Mouse (Mus musculus): ENCODE data around the gene Map2k7. TPM values are rescaled to one million over a fixed set of nuclear protein-coding genes. Genes with fewer than 3 reads are reported as not detected.

Gene Map2k7
- 35.0 TPM for polyA plus RNA-seq (2012; fragmentation: generic; extraction: Trizol)

DNA sequence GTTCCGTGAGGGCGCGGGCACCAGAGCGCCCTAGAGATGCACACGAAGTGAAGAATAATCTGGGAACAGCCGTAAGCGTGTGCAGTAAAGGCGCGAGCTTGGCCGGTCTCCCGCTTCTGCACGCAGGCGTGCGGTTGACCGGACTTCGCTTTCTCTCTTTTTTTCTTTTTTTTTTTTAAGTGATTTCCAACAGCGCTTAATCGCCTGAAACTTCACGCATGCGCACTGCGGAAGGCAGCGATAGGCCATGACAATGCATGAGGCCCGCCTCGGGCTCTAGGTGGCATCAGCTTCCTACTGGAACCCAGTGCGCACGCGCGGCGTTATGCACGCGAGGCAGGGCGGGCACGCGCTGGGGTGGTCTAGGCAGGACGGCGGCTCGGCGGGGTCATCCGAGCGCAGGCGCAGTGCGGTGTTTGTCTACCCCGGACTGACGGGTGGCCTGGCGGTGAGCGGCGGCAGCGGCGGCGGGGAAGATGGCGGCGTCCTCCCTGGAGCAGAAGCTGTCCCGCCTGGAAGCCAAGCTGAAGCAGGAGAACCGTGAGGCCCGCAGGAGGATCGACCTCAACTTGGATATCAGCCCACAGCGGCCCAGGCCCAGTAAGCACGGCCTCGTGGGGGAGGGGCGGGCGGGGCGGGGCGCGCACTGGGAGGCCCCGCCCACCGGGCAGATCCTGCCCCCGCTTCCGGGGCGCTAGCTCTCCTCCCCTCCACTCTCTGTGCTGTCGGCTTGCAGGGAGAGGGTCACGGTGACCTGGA is at the start of gene Map2k7, which contains the start of gene Gm49320:
Gene Map2k7, plus strand, starts transcription at position 307 of the 759 bp plus-strand sequence.
Gene Gm49320, plus strand, starts transcription at position 432 of the 759 bp plus-strand sequence.
- peak within 1 kb of the TSS; percentile 76 for H3ac ChIP-seq (ENCODE audit: control insufficient read depth, insufficient read length)

GRCm38 (mm10) chr8:4189031-4189722 is 49.4 kb upstream of the Map2k7 start:
- Histone ChIP-seq H3K36me3 (ENCODE audit: control insufficient read depth, insufficient read depth) (peaks cover 12% of the 10 kb centered on the region), H3ac (ENCODE audit: control insufficient read depth, insufficient read length) (no peak overlapping the region), H3K4me2 (ENCODE audit: low read depth) (no peak overlapping the region), H3K79me2 (ENCODE audit: control insufficient read depth, insufficient read depth) (no peaks in the 10 kb centered on the region), H3K27me3 (ENCODE audit: control insufficient read depth, insufficient read depth, insufficient read length) (no peaks in the 10 kb centered on the region), H3K4me3 (no peak overlapping the region)
- TF ChIP-seq MAX (IDR thresholded peaks at IDR 0.05; ENCODE audit: low read depth), result no peak

More for the DNA sequence above, at the start of gene Map2k7, which contains the start of gene Gm49320:
- Histone ChIP-seq H3K4me2 (ENCODE audit: low read depth) (peak within 1 kb of the TSS; percentile 91), H3K4me3 (peak within 1 kb of the TSS; percentile 89), H3K36me3 (ENCODE audit: control insufficient read depth, insufficient read depth) (peaks cover 6% of the 10 kb centered on the region), H3K27me3 (ENCODE audit: control insufficient read depth, insufficient read depth, insufficient read length) (no peaks in the 10 kb centered on the region), H3K79me2 (ENCODE audit: control insufficient read depth, insufficient read depth) (peaks cover 31% of the 10 kb centered on the region)
- no peak for TF ChIP-seq REST (IDR thresholded peaks at IDR 0.05; ENCODE audit: insufficient read depth, insufficient read length)
- no peak for TF ChIP-seq USF1 (IDR thresholded peaks at IDR 0.05; ENCODE audit: low read depth)
- peak; percentile 64 for TF ChIP-seq SRF (IDR thresholded peaks at IDR 0.05; ENCODE audit: control insufficient read depth, insufficient read length, low read depth)
- no peak for TF ChIP-seq MAX (IDR thresholded peaks at IDR 0.05; ENCODE audit: low read depth)
- TF ChIP-seq MYOD1 (IDR thresholded peaks at IDR 0.05; ENCODE audit: control insufficient read depth in 1 of 3, insufficient read length in 2 of 3, low read depth in 2 of 3), result peak in 1 of 3 experiments; percentile 65
- no peak for TF ChIP-seq TCF12 (IDR thresholded peaks at IDR 0.05; ENCODE audit: insufficient read depth, poor library complexity, severe bottlenecking)
- TF ChIP-seq POLR2A (IDR thresholded peaks at IDR 0.05; ENCODE audit: insufficient read length, low read depth), result peak; percentile 78
- peak in 2 of 3 experiments; percentile 39 to 46 for TF ChIP-seq MYOG (IDR thresholded peaks at IDR 0.05; ENCODE audit: control insufficient read depth in 1 of 3, insufficient read depth in 1 of 3, insufficient read length in 2 of 3, low read depth in 2 of 3)
- peak; percentile 96 for TF ChIP-seq POLR2AphosphoS2 (IDR thresholded peaks at IDR 0.05; ENCODE audit: insufficient read length, low read depth)

GRCm38 (mm10) chr8:4192305-4192704 is 46.2 kb upstream of the Map2k7 start:
- no peaks in the 10 kb centered on the region for H3K27me3 ChIP-seq (ENCODE audit: control insufficient read depth, insufficient read depth, insufficient read length)
- TF ChIP-seq USF1 (IDR thresholded peaks at IDR 0.05; ENCODE audit: low read depth), result no peak
- TF ChIP-seq MYOD1 (IDR thresholded peaks at IDR 0.05; ENCODE audit: control insufficient read depth in 1 of 3, insufficient read length in 2 of 3, low read depth in 2 of 3), result no peak
- TF ChIP-seq CEBPB (IDR thresholded peaks at IDR 0.05; ENCODE audit: insufficient read depth, poor library complexity, severe bottlenecking), result no peak
- TF ChIP-seq SRF (IDR thresholded peaks at IDR 0.05; ENCODE audit: control insufficient read depth, insufficient read length, low read depth), result no peak
- TF ChIP-seq E2F4 (IDR thresholded peaks at IDR 0.05; ENCODE audit: insufficient read depth), result no peak
- TF ChIP-seq MAX (IDR thresholded peaks at IDR 0.05; ENCODE audit: low read depth), result no peak
- no peak overlapping the region for H3K4me3 ChIP-seq
- H3K4me2 ChIP-seq (ENCODE audit: low read depth), result no peak overlapping the region
- no peak overlapping the region for H3ac ChIP-seq (ENCODE audit: control insufficient read depth, insufficient read length)
- peaks cover 9% of the 10 kb centered on the region for H3K36me3 ChIP-seq (ENCODE audit: control insufficient read depth, insufficient read depth)
- H3K79me2 ChIP-seq (ENCODE audit: control insufficient read depth, insufficient read depth), result no peaks in the 10 kb centered on the region

DNA sequence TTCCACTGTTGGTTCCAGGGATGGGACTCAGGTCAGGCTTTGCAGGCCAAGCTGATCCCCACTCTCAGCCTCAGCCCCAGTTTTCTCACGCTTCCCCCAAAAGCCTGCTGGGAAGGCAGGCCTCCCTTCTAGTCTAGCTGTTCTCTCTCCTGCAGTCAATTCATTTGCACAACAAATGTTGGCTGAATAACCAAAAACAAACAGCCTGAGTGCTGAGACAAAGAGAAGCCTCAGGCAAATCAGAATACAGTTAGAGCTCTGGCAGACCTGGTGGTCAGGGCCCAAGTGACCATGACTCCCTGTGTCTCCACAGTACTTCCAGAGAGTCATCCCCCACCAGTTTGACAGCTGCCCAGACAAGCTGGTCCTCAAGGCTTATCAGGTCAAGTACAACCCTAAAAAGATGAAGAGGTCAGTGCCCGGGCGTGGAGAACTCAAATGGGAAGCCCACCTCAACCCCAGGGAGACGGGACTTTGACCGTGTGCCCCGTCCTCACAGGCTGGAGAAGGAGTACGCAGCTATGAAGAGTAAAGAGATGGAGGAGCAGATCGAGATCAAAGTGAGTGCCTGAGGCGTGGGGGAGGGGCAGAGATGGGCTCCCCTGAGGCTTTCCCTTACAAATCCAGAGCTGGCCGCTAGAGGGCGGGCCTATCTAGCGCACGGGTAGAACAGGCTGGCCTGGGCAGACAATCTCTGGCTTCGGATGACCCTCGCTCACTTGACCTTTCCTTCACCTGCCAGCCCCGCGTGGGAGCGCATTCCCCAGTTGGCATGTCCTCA is 45.5 kb upstream of the Map2k7 start:
- Histone ChIP-seq H3K4me2 (ENCODE audit: low read depth) (peak overlapping the region; percentile 12), H3K4me3 (no peak overlapping the region), H3K79me2 (ENCODE audit: control insufficient read depth, insufficient read depth) (no peaks in the 10 kb centered on the region), H3K36me3 (ENCODE audit: control insufficient read depth, insufficient read depth) (peaks cover 4% of the 10 kb centered on the region), H3ac (ENCODE audit: control insufficient read depth, insufficient read length) (no peak overlapping the region), H3K27me3 (ENCODE audit: control insufficient read depth, insufficient read depth, insufficient read length) (no peaks in the 10 kb centered on the region)
- TF ChIP-seq MAX (IDR thresholded peaks at IDR 0.05; ENCODE audit: low read depth) (no peak), MYOD1 (IDR thresholded peaks at IDR 0.05; ENCODE audit: control insufficient read depth in 1 of 3, insufficient read length in 2 of 3, low read depth in 2 of 3) (peak in 1 of 3 experiments; percentile 21)

GRCm38 (mm10) chr8:4193588-4193894 is 45.0 kb upstream of the Map2k7 start:
- Histone ChIP-seq H3K27me3 (ENCODE audit: control insufficient read depth, insufficient read depth, insufficient read length) (no peaks in the 10 kb centered on the region), H3K4me2 (ENCODE audit: low read depth) (peak overlapping the region; percentile 12), H3ac (ENCODE audit: control insufficient read depth, insufficient read length) (no peak overlapping the region), H3K36me3 (ENCODE audit: control insufficient read depth, insufficient read depth) (no peaks in the 10 kb centered on the region), H3K79me2 (ENCODE audit: control insufficient read depth, insufficient read depth) (no peaks in the 10 kb centered on the region), H3K4me3 (no peak overlapping the region)
- no peak for TF ChIP-seq MAX (IDR thresholded peaks at IDR 0.05; ENCODE audit: low read depth)
- TF ChIP-seq MYOG (IDR thresholded peaks at IDR 0.05; ENCODE audit: control insufficient read depth in 1 of 3, insufficient read depth in 1 of 3, insufficient read length in 2 of 3, low read depth in 2 of 3), result no peak
- TF ChIP-seq MYOD1 (IDR thresholded peaks at IDR 0.05; ENCODE audit: control insufficient read depth in 1 of 3, insufficient read length in 2 of 3, low read depth in 2 of 3), result no peak
- no peak for TF ChIP-seq POLR2A (IDR thresholded peaks at IDR 0.05; ENCODE audit: insufficient read length, low read depth)
- TF ChIP-seq USF1 (IDR thresholded peaks at IDR 0.05; ENCODE audit: low read depth), result no peak
- TF ChIP-seq SRF (IDR thresholded peaks at IDR 0.05; ENCODE audit: control insufficient read depth, insufficient read length, low read depth), result no peak
- no peak for TF ChIP-seq TCF3 (IDR thresholded peaks at IDR 0.05; ENCODE audit: insufficient read length, low read depth)
- no peak for TF ChIP-seq POLR2AphosphoS2 (IDR thresholded peaks at IDR 0.05; ENCODE audit: insufficient read length, low read depth)
